Mouse (Mus musculus): ENCODE data around the gene Kif2a. TPM values are rescaled to one million over a fixed set of nuclear protein-coding genes. Genes with fewer than 3 reads are reported as not detected.

Gene Kif2a
- polyA plus RNA-seq, 1 experiment from 2014 or later: 13.2 TPM

- no peak overlapping the region for H3K9ac ChIP-seq (ENCODE audit: low read depth, low read length)
- no peak overlapping the region for H3K27ac ChIP-seq (ENCODE audit: low read length)
- H3K9me3 ChIP-seq (replicated peaks; ENCODE audit: control insufficient read depth, low read length): no peaks in the 10 kb centered on the region
- H3K36me3 ChIP-seq (ENCODE audit: control insufficient read depth, insufficient read depth): no peaks in the 10 kb centered on the region
- H3K4me3 ChIP-seq (ENCODE audit: low read depth, low read length): no peak overlapping the region
- ATAC-seq (ENCODE audit: low read depth): no peak
- H3K4me2 ChIP-seq (ENCODE audit: low read depth, low read length): no peak overlapping the region
- H3K4me1 ChIP-seq (ENCODE audit: control insufficient read depth, low read depth, low read length): no peaks in the 10 kb centered on the region; the same call in 1 of the 2 replicates
- 68% methylated on average over 4 of the region's 4 CpGs for WGBS (ENCODE audit: insufficient replicate concordance)
- H3K27me3 ChIP-seq (ENCODE audit: control insufficient read depth, insufficient read depth, low read depth, low read length): no peaks in the 10 kb centered on the region
Observed at GRCm38 (mm10) chr13:107054496-107054895, 32.6 kb upstream of the Kif2a start.

- H3K4me2 ChIP-seq (ENCODE audit: low read depth, low read length): no peak overlapping the region
- WGBS (ENCODE audit: insufficient replicate concordance): 30% methylated on average over 3 of the region's 3 CpGs
- H3K9ac ChIP-seq (ENCODE audit: low read depth, low read length): no peak overlapping the region
- H3K27me3 ChIP-seq (ENCODE audit: control insufficient read depth, insufficient read depth, low read depth, low read length): no peaks in the 10 kb centered on the region
- no peaks in the 10 kb centered on the region; the same call in 1 of the 2 replicates for H3K4me1 ChIP-seq (ENCODE audit: control insufficient read depth, low read depth, low read length)
- no peak overlapping the region for H3K27ac ChIP-seq (ENCODE audit: low read length)
- H3K4me3 ChIP-seq (ENCODE audit: low read depth, low read length): no peak overlapping the region
- H3K36me3 ChIP-seq (ENCODE audit: control insufficient read depth, insufficient read depth): no peaks in the 10 kb centered on the region
- no peaks in the 10 kb centered on the region for H3K9me3 ChIP-seq (replicated peaks; ENCODE audit: control insufficient read depth, low read length)
- ATAC-seq (ENCODE audit: low read depth): no peak
Observed at GRCm38 (mm10) chr13:107051342-107051741, 29.4 kb upstream of the Kif2a start.

GRCm38 (mm10) chr13:107044229-107044628 is 22.3 kb upstream of the Kif2a start:
- no peak overlapping the region for H3K27ac ChIP-seq (ENCODE audit: low read length)
- H3K4me1 ChIP-seq (ENCODE audit: control insufficient read depth, low read depth, low read length): peaks cover 4% of the 10 kb centered on the region
- no peak overlapping the region for H3K4me2 ChIP-seq (ENCODE audit: low read depth, low read length)
- no peaks in the 10 kb centered on the region for H3K36me3 ChIP-seq (ENCODE audit: control insufficient read depth, insufficient read depth)
- no peak for ATAC-seq (ENCODE audit: low read depth)
- 10% methylated on average over 5 of the region's 5 CpGs for WGBS (ENCODE audit: insufficient replicate concordance)
- no peak overlapping the region for H3K9ac ChIP-seq (ENCODE audit: low read depth, low read length)
- H3K9me3 ChIP-seq (replicated peaks; ENCODE audit: control insufficient read depth, low read length): no peaks in the 10 kb centered on the region
- no peaks in the 10 kb centered on the region for H3K27me3 ChIP-seq (ENCODE audit: control insufficient read depth, insufficient read depth, low read depth, low read length)
- no peak overlapping the region for H3K4me3 ChIP-seq (ENCODE audit: low read depth, low read length)

- Histone ChIP-seq H3K4me1 (ENCODE audit: control insufficient read depth, low read depth, low read length) (peaks cover 4% of the 10 kb centered on the region), H3K27ac (ENCODE audit: low read length) (no peak overlapping the region), H3K4me3 (ENCODE audit: low read depth, low read length) (no peak overlapping the region), H3K4me2 (ENCODE audit: low read depth, low read length) (no peak overlapping the region), H3K9me3 (replicated peaks; ENCODE audit: control insufficient read depth, low read length) (no peaks in the 10 kb centered on the region), H3K36me3 (ENCODE audit: control insufficient read depth, insufficient read depth) (no peaks in the 10 kb centered on the region), H3K27me3 (ENCODE audit: control insufficient read depth, insufficient read depth, low read depth, low read length) (no peaks in the 10 kb centered on the region), H3K9ac (ENCODE audit: low read depth, low read length) (no peak overlapping the region)
- no peak for ATAC-seq (ENCODE audit: low read depth)
- WGBS (ENCODE audit: insufficient replicate concordance): 66% methylated on average over 6 of the region's 6 CpGs
Observed at GRCm38 (mm10) chr13:107042551-107042950, 20.6 kb upstream of the Kif2a start.

GRCm38 (mm10) chr13:107039493-107039892 is 17.6 kb upstream of the Kif2a start:
- Histone ChIP-seq H3K9ac (ENCODE audit: low read depth, low read length) (no peak overlapping the region), H3K4me3 (ENCODE audit: low read depth, low read length) (no peak overlapping the region), H3K4me1 (ENCODE audit: control insufficient read depth, low read depth, low read length) (peaks cover 4% of the 10 kb centered on the region), H3K27ac (ENCODE audit: low read length) (no peak overlapping the region), H3K9me3 (replicated peaks; ENCODE audit: control insufficient read depth, low read length) (no peaks in the 10 kb centered on the region), H3K36me3 (ENCODE audit: control insufficient read depth, insufficient read depth) (no peaks in the 10 kb centered on the region), H3K4me2 (ENCODE audit: low read depth, low read length) (no peak overlapping the region), H3K27me3 (ENCODE audit: control insufficient read depth, insufficient read depth, low read depth, low read length) (no peaks in the 10 kb centered on the region)
- ATAC-seq (ENCODE audit: low read depth): no peak
- WGBS (ENCODE audit: insufficient replicate concordance): 32% methylated on average over 4 of the region's 4 CpGs

- Histone ChIP-seq H3K4me1 (ENCODE audit: control insufficient read depth, low read depth, low read length) (no peaks in the 10 kb centered on the region; the same call in none of the 2 replicates), H3K9me3 (replicated peaks; ENCODE audit: control insufficient read depth, low read length) (no peaks in the 10 kb centered on the region), H3K36me3 (ENCODE audit: control insufficient read depth, insufficient read depth) (no peaks in the 10 kb centered on the region), H3K27me3 (ENCODE audit: control insufficient read depth, insufficient read depth, low read depth, low read length) (no peaks in the 10 kb centered on the region), H3K4me2 (ENCODE audit: low read depth, low read length) (no peak overlapping the region), H3K9ac (ENCODE audit: low read depth, low read length) (no peak overlapping the region), H3K27ac (ENCODE audit: low read length) (no peak overlapping the region), H3K4me3 (ENCODE audit: low read depth, low read length) (no peak overlapping the region)
- ATAC-seq (ENCODE audit: low read depth): no peak
- 73% methylated on average over 2 of the region's 2 CpGs for WGBS (ENCODE audit: insufficient replicate concordance)
Observed at GRCm38 (mm10) chr13:107038346-107038745, 16.4 kb upstream of the Kif2a start.

GRCm38 (mm10) chr13:107035511-107036113 is 13.7 kb upstream of the Kif2a start:
- no peak for ATAC-seq (ENCODE audit: low read depth)
- Histone ChIP-seq H3K4me3 (ENCODE audit: low read depth, low read length) (no peak overlapping the region), H3K9me3 (replicated peaks; ENCODE audit: control insufficient read depth, low read length) (no peaks in the 10 kb centered on the region), H3K9ac (ENCODE audit: low read depth, low read length) (no peak overlapping the region), H3K27me3 (ENCODE audit: control insufficient read depth, insufficient read depth, low read depth, low read length) (no peaks in the 10 kb centered on the region), H3K4me1 (ENCODE audit: control insufficient read depth, low read depth, low read length) (no peaks in the 10 kb centered on the region; the same call in none of the 2 replicates), H3K36me3 (ENCODE audit: control insufficient read depth, insufficient read depth) (no peaks in the 10 kb centered on the region), H3K4me2 (ENCODE audit: low read depth, low read length) (no peak overlapping the region), H3K27ac (ENCODE audit: low read length) (no peak overlapping the region)
- WGBS (ENCODE audit: insufficient replicate concordance): 36% methylated on average over 3 of the region's 3 CpGs

GRCm38 (mm10) chr13:107035078-107035477 is 13.2 kb upstream of the Kif2a start:
- Histone ChIP-seq H3K27ac (ENCODE audit: low read length) (no peak overlapping the region), H3K36me3 (ENCODE audit: control insufficient read depth, insufficient read depth) (no peaks in the 10 kb centered on the region), H3K9me3 (replicated peaks; ENCODE audit: control insufficient read depth, low read length) (no peaks in the 10 kb centered on the region), H3K4me3 (ENCODE audit: low read depth, low read length) (no peak overlapping the region), H3K9ac (ENCODE audit: low read depth, low read length) (no peak overlapping the region), H3K4me1 (ENCODE audit: control insufficient read depth, low read depth, low read length) (no peaks in the 10 kb centered on the region; the same call in none of the 2 replicates), H3K27me3 (ENCODE audit: control insufficient read depth, insufficient read depth, low read depth, low read length) (no peaks in the 10 kb centered on the region), H3K4me2 (ENCODE audit: low read depth, low read length) (no peak overlapping the region)
- WGBS (ENCODE audit: insufficient replicate concordance): 69% methylated on average over 4 of the region's 4 CpGs
- no peak for ATAC-seq (ENCODE audit: low read depth)

- no peak overlapping the region for H3K4me2 ChIP-seq (ENCODE audit: low read depth, low read length)
- 36% methylated on average over 1 of the region's 1 CpGs for WGBS (ENCODE audit: insufficient replicate concordance)
- H3K4me1 ChIP-seq (ENCODE audit: control insufficient read depth, low read depth, low read length): no peaks in the 10 kb centered on the region; the same call in none of the 2 replicates
- H3K4me3 ChIP-seq (ENCODE audit: low read depth, low read length): peak overlapping the region; percentile 22
- no peak overlapping the region for H3K9ac ChIP-seq (ENCODE audit: low read depth, low read length)
- H3K27ac ChIP-seq (ENCODE audit: low read length): no peak overlapping the region
- no peaks in the 10 kb centered on the region for H3K36me3 ChIP-seq (ENCODE audit: control insufficient read depth, insufficient read depth)
- ATAC-seq (ENCODE audit: low read depth): peak; percentile 71
- H3K27me3 ChIP-seq (ENCODE audit: control insufficient read depth, insufficient read depth, low read depth, low read length): no peaks in the 10 kb centered on the region
- no peaks in the 10 kb centered on the region for H3K9me3 ChIP-seq (replicated peaks; ENCODE audit: control insufficient read depth, low read length)
Observed at GRCm38 (mm10) chr13:107034028-107034920, 12.3 kb upstream of the Kif2a start.
